Mouse (Mus musculus) gastrocnemius, postnatal 10 days (tissue): ENCODE measurements at regions not wholly inside any gene's neighbourhood (a gene's known extent, or its start where the extent isn't known, plus 50 kb on each side); places are given as distances from the start of the nearest gene placed in this dataset.

Experiments
- DNase-seq: peaks from one replicate; pipeline ENCODE4 v3.0.0; 2021; ENCODE audit warnings: mixed read lengths

GRCm38 (mm10) chr12:99097618-99098066, 177.3 kb downstream of the Ttc8 start:
- no peak for DNase-seq

- no peak for DNase-seq
Measured at GRCm38 (mm10) chr12:99099881-99100280, 179.5 kb downstream of the Ttc8 start.

- DNase-seq: no peak
Measured at GRCm38 (mm10) chr12:99108616-99109015, 188.2 kb downstream of the Ttc8 start.

GRCm38 (mm10) chr12:99113781-99114180, 193.4 kb downstream of the Ttc8 start:
- no peak for DNase-seq

GRCm38 (mm10) chr12:99116491-99116890, 196.1 kb downstream of the Ttc8 start:
- no peak for DNase-seq

GRCm38 (mm10) chr12:99118381-99119115, 198.2 kb downstream of the Ttc8 start:
- no peak for DNase-seq

- DNase-seq: no peak
Measured at GRCm38 (mm10) chr12:99119966-99120365, 199.6 kb downstream of the Ttc8 start.

GRCm38 (mm10) chr12:99123611-99124495, 203.5 kb downstream of the Ttc8 start:
- DNase-seq: no peak

- no peak for DNase-seq
Measured at GRCm38 (mm10) chr12:99126129-99126528, 205.8 kb downstream of the Ttc8 start.
